Mouse (Mus musculus) erythroblast, embryonic 14.5 days (primary cell): ENCODE results near the gene Prss32.

Experiments used
- GATA1 ChIP-seq: IDR thresholded peaks from 2 replicates; pipeline ENCODE4 v1.6.1; 2012; ENCODE audit warnings: low read length, inconsistent platforms, mixed read lengths
- TAL1 ChIP-seq: IDR thresholded peaks from 3 replicates; pipeline ENCODE4 v1.6.1; 2012; ENCODE audit warnings: low read length, inconsistent platforms, mixed read lengths

GRCm38 (mm10) chr17:23823614-23824013 is 20.0 kb upstream of the Prss32 start:
- no peak for TF ChIP-seq GATA1
- no peak for TF ChIP-seq TAL1
